Mouse (Mus musculus) bone marrow macrophage, adult 2 months (primary cell): Measurements from ENCODE around the gene Dcp1b.

Experiments
- CTCF ChIP-seq: IDR thresholded peaks from 2 replicates; pipeline ENCODE4 v1.5.1; 2012; ENCODE audit warnings: low read depth, mild to moderate bottlenecking, low read length, moderate library complexity
- POLR2A ChIP-seq: IDR thresholded peaks from 2 replicates; pipeline ENCODE4 v1.6.1; 2012; ENCODE audit warnings: mild to moderate bottlenecking, low read depth, low read length, borderline replicate concordance

DNA sequence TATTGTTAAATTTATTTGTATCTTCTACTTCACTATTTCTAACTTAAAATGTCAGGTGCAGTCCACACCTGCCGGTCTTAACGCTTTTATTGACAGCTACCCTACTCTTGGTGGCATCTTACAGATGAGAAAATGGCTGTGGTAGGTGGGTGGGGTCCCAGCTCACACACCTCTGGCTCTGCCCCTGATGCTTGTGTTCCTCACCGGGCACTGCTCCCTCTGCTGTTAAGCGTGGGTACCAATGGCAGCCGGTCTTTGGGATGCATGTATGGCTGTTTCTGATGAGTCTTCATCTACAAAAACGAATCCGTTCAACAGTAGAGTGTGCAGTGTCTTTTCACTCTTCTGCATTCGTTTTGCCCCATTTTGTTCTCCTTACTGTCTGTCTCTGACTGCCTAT lies 11.6 kb downstream of the Dcp1b start:
- TF ChIP-seq POLR2A (no peak), CTCF (no peak)
